Mouse (Mus musculus): ENCODE measurements around the gene Gpr45. TPM values are rescaled to one million over a fixed set of nuclear protein-coding genes. Genes with fewer than 3 reads are reported as not detected.

Gene Gpr45
- 5.7 and 7.0 TPM in 2 replicates for polyA plus RNA-seq (2015; fragmentation: Nextera tagmentation; extraction: Ambion mirVana)

DNA sequence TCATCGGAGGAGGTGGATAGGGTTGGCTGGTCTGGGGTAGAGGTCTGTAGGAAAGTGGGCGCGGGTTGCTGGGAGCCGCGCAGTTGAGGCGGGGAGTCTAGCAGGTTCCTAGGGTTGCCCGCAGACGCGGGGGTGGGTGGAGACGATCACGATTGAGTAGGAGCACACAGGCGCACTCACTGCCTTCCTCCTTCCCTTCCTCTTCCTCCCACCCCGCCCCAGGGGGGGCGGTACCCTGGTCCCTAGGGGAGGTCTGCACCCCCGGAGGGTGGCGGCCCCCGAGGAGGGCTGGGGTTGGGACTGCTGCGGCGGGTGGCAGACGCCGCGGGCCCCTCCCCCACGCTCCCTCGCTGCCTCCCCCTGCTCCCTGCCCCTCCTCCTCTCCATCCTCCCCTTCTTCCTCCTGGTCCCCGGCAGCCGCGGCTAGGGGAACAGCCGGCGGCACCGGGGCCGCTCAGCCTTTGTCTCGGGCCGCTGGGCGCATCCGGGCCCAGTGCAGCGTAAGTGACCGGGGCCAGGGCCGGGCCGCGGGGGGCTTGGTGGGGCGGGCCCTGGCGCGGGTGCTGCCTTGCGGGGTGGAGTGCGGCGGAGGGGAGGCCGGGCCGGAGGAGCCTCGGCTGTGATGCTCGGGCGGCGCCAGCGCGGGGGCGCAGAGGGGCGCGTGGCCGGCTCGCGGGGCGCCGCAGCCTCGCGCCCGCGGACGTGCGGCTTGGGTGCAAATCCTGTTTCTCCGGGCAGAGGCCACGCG lies at the start of gene Gpr45:
Gpr45 (plus strand) TSS at position 139 of the 748 bp plus-strand sequence.

Small RNAs within 50 kb of the gene (microRNA-seq; reads per million reads assigned to microRNA genes)
- not detected for gene Gm24001 (ENCODE audit: borderline replicate concordance, insufficient number of aligned reads)

Other genes with a start within 250 kb of the Gpr45 start
- 49.1 and 73.0 TPM in 2 replicates for gene Mrps9, start 101.6 kb upstream of the Gpr45 start, polyA plus RNA-seq (2015; fragmentation: Nextera tagmentation; extraction: Ambion mirVana)
- 5.0 and 7.3 TPM in 2 replicates for gene Tgfbrap1, start 145.8 kb downstream of the Gpr45 start, polyA plus RNA-seq (2015; fragmentation: Nextera tagmentation; extraction: Ambion mirVana)
- 9.5 and 12.8 TPM in 2 replicates for gene AI597479, start 145.8 kb downstream of the Gpr45 start, polyA plus RNA-seq (2015; fragmentation: Nextera tagmentation; extraction: Ambion mirVana)
- gene Fhl2, start 244.1 kb downstream of the Gpr45 start, polyA plus RNA-seq (2015; fragmentation: Nextera tagmentation; extraction: Ambion mirVana) = 68.1 and 130 TPM in 2 replicates